8 mouse cellular contexts compared by ENCODE assay signal in genomic region chr11:35980411-35980917, GRCm38 (mm10). TPM values are rescaled to one million over a fixed set of nuclear protein-coding genes. Genes with fewer than 3 reads are reported as not detected.
DNase-seq lines count a peak whose midpoint lies in the region; ATAC-seq and TF ChIP-seq lines count a peak whose summit lies in the region.

Wwc1 (minus strand) TSS chr11:35980527.

- H3K4me2 ChIP-seq in embryonic facial prominence, embryonic 14.5 days (ENCODE audit: low read depth, low read length) = peak within 1 kb of the TSS; percentile 93
- H3K4me2 ChIP-seq in hindbrain, embryonic 11.5 days (replicated peaks; ENCODE audit: low read depth, low read length) = peak within 1 kb of the TSS; percentile 91
- peak within 1 kb of the TSS; percentile 86 for H3K4me2 ChIP-seq in lung, postnatal 0 days (replicated peaks; ENCODE audit: low read depth, low read length)

- peak within 1 kb of the TSS; percentile 68 for H3K4me3 ChIP-seq in embryonic facial prominence, embryonic 14.5 days (ENCODE audit: low read depth, low read length)
- H3K4me3 ChIP-seq in hindbrain, embryonic 11.5 days (ENCODE audit: low read depth, low read length) = peak within 1 kb of the TSS; percentile 76
- peak within 1 kb of the TSS; percentile 58 for H3K4me3 ChIP-seq in lung, postnatal 0 days (ENCODE audit: low read depth, low read length)

- no peak for TF ChIP-seq EP300 in lung, postnatal 0 days (IDR thresholded peaks at IDR 0.05)

- intact Hi-C loops in gastrocnemius, postnatal 36 days (cut with DNase I) = no loop called here

- peak; percentile 29 for TF ChIP-seq CTCF in lung, postnatal 0 days (IDR thresholded peaks at IDR 0.05)

- H3K4me1 ChIP-seq in embryonic facial prominence, embryonic 14.5 days (ENCODE audit: control insufficient read depth, insufficient read depth, low read length) = 0 out of 2 replicates have a peak, but pooled peaks cover 3% of the 10 kb centered on the region
- peaks cover 8% of the 10 kb centered on the region; the same call in 1 of the 2 replicates for H3K4me1 ChIP-seq in hindbrain, embryonic 11.5 days (replicated peaks; ENCODE audit: control insufficient read depth, insufficient read depth, low read length)
- no peaks in the 10 kb centered on the region; the same call in 1 of the 2 replicates for H3K4me1 ChIP-seq in lung, postnatal 0 days (ENCODE audit: insufficient read depth, low read depth, low read length)

- peak within 1 kb of the TSS; percentile 75 for H3K9ac ChIP-seq in embryonic facial prominence, embryonic 14.5 days (ENCODE audit: low read depth, low read length)
- peak within 1 kb of the TSS; percentile 83 for H3K9ac ChIP-seq in hindbrain, embryonic 11.5 days (ENCODE audit: low read depth, low read length)
- peak within 1 kb of the TSS; percentile 36 for H3K9ac ChIP-seq in lung, postnatal 0 days (replicated peaks; ENCODE audit: low read depth)

- peak; percentile 77 for ATAC-seq in embryonic facial prominence, embryonic 14.5 days (ENCODE audit: low read depth)
- peak; percentile 85 for ATAC-seq in hindbrain, embryonic 11.5 days (ENCODE audit: low FRiP score)
- ATAC-seq in lung, postnatal 0 days = peak; percentile 86

- peak; percentile 72 for DNase-seq in 3134 (ENCODE audit: extremely low read depth, insufficient read length, low spot score)
- peak; percentile 80 to 93 for DNase-seq in adrenal gland, adult (ENCODE audit: inconsistent age in 2 of 2, low spot score in 1 of 2)
- peak; percentile 85 for DNase-seq in embryonic facial prominence, embryonic 14.5 days (ENCODE audit: low spot score)
- DNase-seq in hindbrain, embryonic 11.5 days (ENCODE audit: low spot score) = peak; percentile 84
- peak; percentile 66 to 75 for DNase-seq in layer of hippocampus, postnatal 10 days (ENCODE audit: low spot score in 2 of 2)
- DNase-seq in lung, postnatal 0 days (ENCODE audit: low spot score) = peak; percentile 79
- peak; percentile 81 to 82 for DNase-seq in right cerebral cortex, postnatal 10 days (ENCODE audit: low spot score in 2 of 2)
- DNase-seq in gastrocnemius, postnatal 36 days = no peak

- H3K9me3 ChIP-seq in embryonic facial prominence, embryonic 14.5 days (ENCODE audit: control insufficient read depth, low read length) = no peaks in the 10 kb centered on the region
- H3K9me3 ChIP-seq in hindbrain, embryonic 11.5 days (ENCODE audit: control insufficient read depth, low read length) = no peaks in the 10 kb centered on the region
- H3K9me3 ChIP-seq in lung, postnatal 0 days (ENCODE audit: low read length) = no peaks in the 10 kb centered on the region

- no peaks in the 10 kb centered on the region for H3K36me3 ChIP-seq in embryonic facial prominence, embryonic 14.5 days (ENCODE audit: control insufficient read depth, insufficient read depth, low read length)
- no peaks in the 10 kb centered on the region for H3K36me3 ChIP-seq in hindbrain, embryonic 11.5 days (ENCODE audit: control insufficient read depth, insufficient read depth, low read length)
- no peaks in the 10 kb centered on the region for H3K36me3 ChIP-seq in lung, postnatal 0 days (ENCODE audit: insufficient read depth, low read length)

- under 1% methylated on average over 19 of the region's 47 CpGs for WGBS in embryonic facial prominence, embryonic 14.5 days
- WGBS in hindbrain, embryonic 11.5 days = 1% methylated on average over 29 of the region's 47 CpGs
- under 1% methylated on average over 34 of the region's 47 CpGs for WGBS in lung, postnatal 0 days

- no peak within 1 kb of the TSS; the same call in 1 of the 2 replicates for H3K27ac ChIP-seq in embryonic facial prominence, embryonic 14.5 days (replicated peaks; ENCODE audit: low read depth, low read length)
- H3K27ac ChIP-seq in hindbrain, embryonic 11.5 days (ENCODE audit: low read depth, low read length) = peak within 1 kb of the TSS; percentile 13; the same call in 1 of the 2 replicates
- peak within 1 kb of the TSS; percentile 78 for H3K27ac ChIP-seq in lung, postnatal 0 days (ENCODE audit: low read length)

- peaks cover 23% of the 10 kb centered on the region for H3K27me3 ChIP-seq in embryonic facial prominence, embryonic 14.5 days (replicated peaks; ENCODE audit: control insufficient read depth, insufficient read depth, low read length)
- H3K27me3 ChIP-seq in hindbrain, embryonic 11.5 days (ENCODE audit: control insufficient read depth, insufficient read depth, low read length) = no peaks in the 10 kb centered on the region; the same call in 1 of the 2 replicates
- 0 out of 2 replicates have a peak, but pooled peaks cover 5% of the 10 kb centered on the region for H3K27me3 ChIP-seq in lung, postnatal 0 days (replicated peaks; ENCODE audit: insufficient read depth, low read length)

RNA-seq across cellular contexts. Expression of gene Wwc1, which starts in this region (rescaled TPM):
- polyA plus RNA-seq in embryonic facial prominence, embryonic 14.5 days (2014; fragmentation: Nextera tagmentation; extraction: Ambion mirVana) = 4.1 and 4.3 TPM in 2 replicates
- polyA plus RNA-seq in hindbrain, embryonic 11.5 days (2014; fragmentation: Nextera tagmentation; extraction: Ambion mirVana) = 7.0 and 8.5 TPM in 2 replicates
- total RNA-seq in layer of hippocampus, postnatal 10 days (2021) = 100 to 1,000 TPM; 104 to 133 TPM
- polyA plus RNA-seq in lung, postnatal 0 days (2015; fragmentation: Nextera tagmentation; extraction: Ambion mirVana) = 22.1 and 31.0 TPM in 2 replicates
- under 1 TPM in 1 of 2 experiments, not detected in 1; 0.31 TPM for total RNA-seq in gastrocnemius, postnatal 36 days (2021)

Comparison
In these comparisons a context has a peak if more than half of its experiments do, and no peak if none do; other contexts are left out.
1. RNA of gene Wwc1 (total RNA-seq): 104 to 133 TPM in layer of hippocampus, postnatal 10 days; 0.31 TPM in gastrocnemius, postnatal 36 days; every median in the first group is over 10 times any median in the second.
2. DNase-seq: peak in 3134 (single experiment), adrenal gland, adult (2 of 2), embryonic facial prominence, embryonic 14.5 days (single experiment), hindbrain, embryonic 11.5 days (single experiment), layer of hippocampus, postnatal 10 days (2 of 2), lung, postnatal 0 days (single experiment) and right cerebral cortex, postnatal 10 days (2 of 2); none in gastrocnemius, postnatal 36 days (0 of 2).
3. Peak in every context shown above with its lines, with median percentiles within 50 percentile points of each other: ATAC-seq, H3K4me2 ChIP-seq, H3K4me3 ChIP-seq and H3K9ac ChIP-seq.